Mouse (Mus musculus): ENCODE data around the gene Wdfy1. TPM values are rescaled to one million over a fixed set of nuclear protein-coding genes. Genes with fewer than 3 reads are reported as not detected.

Wdfy1 gene
- polyA plus RNA-seq, 1 experiment from 2014 or later: 88.1 TPM

DNA sequence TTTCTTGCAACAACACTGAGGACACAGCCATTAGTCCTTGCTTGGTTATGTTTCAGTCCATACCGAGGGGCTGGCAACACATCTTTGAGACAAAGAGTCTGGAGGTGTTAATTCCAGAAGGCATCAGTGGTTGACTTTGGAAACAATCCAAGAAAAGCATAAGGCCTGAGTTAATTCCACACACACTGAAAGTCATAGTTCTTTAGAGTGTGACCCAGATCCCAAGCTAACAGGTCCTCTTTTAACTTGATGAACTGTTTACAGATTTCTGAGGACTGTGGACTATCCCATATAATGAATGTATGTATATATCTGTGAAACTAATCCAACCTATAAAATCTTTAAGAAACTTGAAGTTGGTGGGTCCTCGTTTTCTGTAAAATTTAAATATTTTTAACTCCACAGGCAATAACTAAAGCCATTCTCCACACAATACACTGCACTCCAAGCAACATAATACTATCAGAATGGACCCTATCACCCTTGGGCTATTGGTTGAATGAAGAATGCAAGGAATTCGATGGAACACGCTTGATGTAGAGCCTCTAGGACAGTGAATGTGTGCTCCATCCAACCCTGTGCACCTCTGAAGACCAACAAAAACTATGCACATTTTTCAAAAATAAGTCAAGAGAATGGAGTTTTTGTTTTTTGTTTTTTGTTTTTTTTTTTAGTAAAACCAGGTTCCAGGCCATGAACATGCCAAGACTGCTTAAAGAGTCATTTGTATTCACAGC, 120.0 kb downstream of the Wdfy1 start:
- Histone ChIP-seq H3K9me3 (ENCODE audit: control insufficient read depth, low read length) (no peaks in the 10 kb centered on the region), H3K4me1 (replicated peaks; ENCODE audit: control insufficient read depth, insufficient read depth, low read length) (no peaks in the 10 kb centered on the region), H3K27ac (ENCODE audit: low read length) (no peak overlapping the region), H3K9ac (replicated peaks; ENCODE audit: low read depth, low read length) (no peak overlapping the region), H3K4me2 (ENCODE audit: low read length) (no peak overlapping the region), H3K4me3 (replicated peaks; ENCODE audit: low read length) (no peak overlapping the region), H3K27me3 (replicated peaks; ENCODE audit: control insufficient read depth, insufficient read depth, low read length) (no peaks in the 10 kb centered on the region), H3K36me3 (ENCODE audit: control insufficient read depth, insufficient read depth) (no peaks in the 10 kb centered on the region)
- ATAC-seq: no peak
- 73% methylated on average over 4 of the region's 4 CpGs for WGBS

GRCm38 (mm10) chr1:79654948-79655347, 121.0 kb downstream of the Wdfy1 start:
- no peak overlapping the region for H3K4me2 ChIP-seq (ENCODE audit: low read length)
- no peaks in the 10 kb centered on the region for H3K9me3 ChIP-seq (ENCODE audit: control insufficient read depth, low read length)
- H3K27me3 ChIP-seq (replicated peaks; ENCODE audit: control insufficient read depth, insufficient read depth, low read length): no peaks in the 10 kb centered on the region
- no peaks in the 10 kb centered on the region for H3K4me1 ChIP-seq (replicated peaks; ENCODE audit: control insufficient read depth, insufficient read depth, low read length)
- H3K4me3 ChIP-seq (replicated peaks; ENCODE audit: low read length): no peak overlapping the region
- WGBS: 96% methylated on average over 2 of the region's 2 CpGs
- no peaks in the 10 kb centered on the region for H3K36me3 ChIP-seq (ENCODE audit: control insufficient read depth, insufficient read depth)
- H3K27ac ChIP-seq (ENCODE audit: low read length): no peak overlapping the region
- H3K9ac ChIP-seq (replicated peaks; ENCODE audit: low read depth, low read length): no peak overlapping the region
- ATAC-seq: no peak

Other genes with a start within 250 kb of the Wdfy1 start
- not detected in 2 replicates for gene Ap1s3, start 104.2 kb downstream of the Wdfy1 start, polyA plus RNA-seq (2015; fragmentation: Nextera tagmentation; extraction: Ambion mirVana)
- gene Mrpl44, start 125 bp downstream of the Wdfy1 start, polyA plus RNA-seq (2015; fragmentation: Nextera tagmentation; extraction: Ambion mirVana): 44.3 TPM in 2 replicates
- 65.2 and 82.0 TPM in 2 replicates for gene Serpine2, start 85.0 kb upstream of the Wdfy1 start, polyA plus RNA-seq (2015; fragmentation: Nextera tagmentation; extraction: Ambion mirVana)

All from forebrain, embryonic 16.5 days (tissue).